Mouse (Mus musculus): Measurements from ENCODE around the gene Mx1.
A peak's percentile ranks its signal among the peaks of the same experiment; 100 is the strongest.

The Mx1 gene

DNA sequence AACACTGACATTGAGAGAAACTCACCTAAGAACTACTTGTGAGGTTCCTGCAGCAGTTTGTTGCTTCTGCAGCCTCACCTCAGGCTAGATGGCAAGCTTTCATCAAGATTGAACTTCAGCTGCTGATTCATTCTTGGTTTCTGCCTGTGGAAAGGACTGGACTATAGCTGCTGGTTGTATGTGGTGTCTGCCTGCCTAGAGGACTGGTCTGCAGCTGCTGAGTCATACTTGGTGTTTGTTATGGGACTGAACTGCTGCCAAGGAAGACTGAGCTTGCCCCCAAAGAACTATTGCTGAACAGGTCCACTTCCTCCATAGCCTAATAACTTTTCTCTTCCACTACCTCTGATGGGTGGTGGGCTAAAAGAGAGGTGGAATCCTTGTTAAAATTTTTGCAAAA lies 15.3 kb downstream of the Mx1 start:
- no peak for DNase-seq (ENCODE audit: low read depth, low spot score)

DNA sequence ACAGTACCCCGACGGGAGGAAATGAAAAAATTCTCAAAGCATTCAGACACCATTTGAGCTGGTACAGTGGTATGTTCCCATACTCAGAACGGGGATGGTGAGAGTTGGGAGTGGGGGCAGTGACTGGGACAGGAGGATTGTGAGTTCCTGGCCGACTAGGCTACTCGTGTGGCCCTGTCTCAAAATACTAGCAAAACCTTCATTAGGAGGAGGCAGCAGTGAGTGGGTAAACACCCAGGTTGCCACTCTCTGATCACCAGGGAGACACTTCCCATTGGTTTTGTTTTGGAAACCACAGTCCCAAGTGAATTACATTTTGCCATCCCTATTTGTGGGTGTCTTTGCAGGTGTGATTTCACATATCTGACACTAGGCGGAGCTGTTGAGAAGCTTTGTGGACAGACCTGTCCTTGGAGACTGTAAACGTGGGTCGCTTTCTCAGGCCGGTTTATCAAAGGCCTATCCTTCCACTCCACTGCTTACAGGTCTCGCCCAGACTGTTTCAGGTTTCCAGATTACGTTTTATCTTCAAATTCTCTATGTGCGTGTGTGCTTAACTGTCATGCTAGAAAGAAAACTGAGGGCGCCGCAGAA lies 18.9 kb downstream of the Mx1 start:
- DNase-seq (ENCODE audit: low read depth, low spot score): peak; percentile 86

DNA sequence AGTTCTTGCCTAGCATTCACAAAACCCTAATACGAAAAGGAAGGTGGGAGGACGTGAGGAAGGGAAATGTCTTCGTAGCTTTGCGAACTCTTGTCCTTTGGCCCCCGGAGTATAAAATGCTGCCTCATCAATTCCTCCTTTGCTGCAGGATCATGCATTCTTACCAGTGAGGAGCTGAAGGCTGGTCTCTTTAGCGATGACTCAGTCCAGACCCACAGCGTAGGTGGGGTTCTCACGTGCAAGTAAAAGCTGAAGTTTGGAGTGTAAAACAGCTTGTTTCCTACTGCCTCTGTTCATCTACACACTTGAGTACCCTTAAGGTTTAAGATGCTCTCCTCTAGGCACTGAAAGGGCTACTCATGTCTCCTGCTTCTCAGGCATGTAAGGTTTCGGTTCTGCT lies 20.7 kb downstream of the Mx1 start:
- no peak for DNase-seq (ENCODE audit: low read depth, low spot score)

DNA sequence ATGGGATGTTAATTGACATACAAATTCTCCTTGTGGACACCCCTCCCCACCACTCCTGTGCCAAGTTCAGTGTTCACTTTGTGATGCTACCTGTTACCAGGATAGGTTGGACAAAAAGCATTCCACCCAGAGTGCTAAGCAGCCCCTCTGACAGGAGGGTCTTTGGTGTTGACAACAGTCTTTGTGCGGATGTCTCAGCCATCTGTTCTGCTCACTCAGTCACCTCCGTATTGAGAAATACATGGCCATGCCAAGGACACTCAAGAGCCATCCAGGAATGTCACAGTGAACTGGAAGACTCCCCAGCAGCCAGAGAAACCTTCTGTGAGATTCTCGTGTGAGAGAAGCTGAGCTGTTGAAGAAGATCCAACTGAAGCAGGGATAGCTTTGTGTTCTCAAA lies 24.5 kb downstream of the Mx1 start:
- no peak for DNase-seq (ENCODE audit: low read depth, low spot score)

- no peak for DNase-seq (ENCODE audit: low read depth, low spot score)
Observed at GRCm38 (mm10) chr16:97437448-97438056, 25.2 kb downstream of the Mx1 start.

- no peak for DNase-seq (ENCODE audit: low read depth, low spot score)
Observed at GRCm38 (mm10) chr16:97434206-97434605, 28.5 kb downstream of the Mx1 start.

DNA sequence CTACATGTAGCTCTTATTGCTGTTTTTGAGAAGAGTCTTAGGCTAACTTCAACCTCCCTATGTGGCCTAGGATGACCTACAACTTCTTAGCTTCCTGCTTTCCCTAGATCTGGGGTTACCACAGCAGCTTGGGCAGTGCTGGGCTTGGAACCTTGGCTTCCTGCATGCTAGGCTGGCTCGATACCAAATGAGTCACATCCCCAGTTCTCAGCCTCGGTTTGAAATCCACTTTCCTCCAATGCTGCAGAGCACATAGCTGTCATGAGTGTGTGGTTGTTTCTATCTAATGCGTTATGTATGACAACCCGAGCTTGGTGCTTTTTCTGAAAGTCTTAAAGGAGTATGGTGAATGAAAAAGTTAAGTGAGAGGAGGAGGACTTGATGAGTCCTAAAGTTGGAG lies 31.4 kb downstream of the Mx1 start:
- no peak for DNase-seq (ENCODE audit: low read depth, low spot score)

DNA sequence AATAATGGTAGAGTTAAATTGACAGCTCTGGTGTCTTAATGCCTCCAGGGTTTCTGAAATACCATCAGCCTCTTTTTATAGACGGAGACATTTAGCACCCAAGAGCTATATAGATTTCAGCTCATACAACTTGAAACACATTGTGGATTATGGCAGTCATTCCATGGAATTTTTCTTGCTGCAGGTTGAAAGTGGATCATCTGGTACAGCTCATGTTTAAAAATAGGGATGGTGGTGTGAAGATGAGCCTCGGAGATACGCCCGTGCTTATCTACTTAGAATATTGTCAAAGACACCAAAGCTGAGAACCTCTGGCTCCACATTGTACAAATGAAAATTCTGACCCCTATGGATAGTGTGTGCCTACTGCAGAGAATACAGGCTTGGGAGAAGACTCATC lies 32.6 kb downstream of the Mx1 start:
- no peak for DNase-seq (ENCODE audit: low read depth, low spot score)

DNA sequence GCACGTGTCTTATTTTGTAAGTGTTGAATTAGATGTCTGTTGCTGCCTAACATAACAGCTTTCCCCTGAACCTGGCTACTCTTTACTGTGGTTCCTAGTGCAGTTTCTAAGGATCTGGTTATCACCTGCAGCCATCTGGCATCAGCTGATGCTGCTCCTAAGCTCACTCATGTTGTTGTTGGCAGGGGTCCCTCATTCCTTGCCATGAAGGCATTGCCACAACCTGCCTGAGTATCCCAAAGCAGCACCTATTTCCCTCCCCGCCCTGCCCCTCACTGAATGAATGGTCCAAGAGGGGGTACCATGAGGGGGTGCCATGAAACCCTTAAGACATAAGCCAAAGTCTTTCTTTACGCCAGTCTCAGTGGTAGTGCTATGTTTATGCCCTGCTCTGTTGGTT lies 34.7 kb downstream of the Mx1 start:
- no peak for DNase-seq (ENCODE audit: low read depth, low spot score)

GRCm38 (mm10) chr16:97423627-97424026 lies 39.1 kb downstream of the Mx1 start:
- DNase-seq (ENCODE audit: low read depth, low spot score): no peak

DNA sequence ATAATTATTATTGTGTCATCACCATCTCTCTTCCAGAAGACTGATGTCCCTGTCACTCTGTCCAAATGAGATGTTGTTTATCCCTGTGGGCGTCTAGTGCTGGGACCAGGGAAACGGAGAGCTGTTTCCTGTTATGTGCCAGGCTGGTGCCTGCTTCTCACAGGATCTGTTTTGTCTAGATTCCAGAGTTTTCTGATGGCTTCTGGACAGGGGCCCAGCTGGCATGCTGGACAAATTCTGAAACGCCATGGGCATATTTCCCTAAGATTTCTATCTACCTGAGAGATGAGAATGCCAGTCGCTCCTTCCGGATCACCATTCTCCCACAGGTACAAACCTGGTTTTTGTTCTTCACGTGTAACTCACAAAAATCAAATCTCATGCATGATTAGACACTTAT lies 41.0 kb downstream of the Mx1 start:
- no peak for DNase-seq (ENCODE audit: low read depth, low spot score)

DNA sequence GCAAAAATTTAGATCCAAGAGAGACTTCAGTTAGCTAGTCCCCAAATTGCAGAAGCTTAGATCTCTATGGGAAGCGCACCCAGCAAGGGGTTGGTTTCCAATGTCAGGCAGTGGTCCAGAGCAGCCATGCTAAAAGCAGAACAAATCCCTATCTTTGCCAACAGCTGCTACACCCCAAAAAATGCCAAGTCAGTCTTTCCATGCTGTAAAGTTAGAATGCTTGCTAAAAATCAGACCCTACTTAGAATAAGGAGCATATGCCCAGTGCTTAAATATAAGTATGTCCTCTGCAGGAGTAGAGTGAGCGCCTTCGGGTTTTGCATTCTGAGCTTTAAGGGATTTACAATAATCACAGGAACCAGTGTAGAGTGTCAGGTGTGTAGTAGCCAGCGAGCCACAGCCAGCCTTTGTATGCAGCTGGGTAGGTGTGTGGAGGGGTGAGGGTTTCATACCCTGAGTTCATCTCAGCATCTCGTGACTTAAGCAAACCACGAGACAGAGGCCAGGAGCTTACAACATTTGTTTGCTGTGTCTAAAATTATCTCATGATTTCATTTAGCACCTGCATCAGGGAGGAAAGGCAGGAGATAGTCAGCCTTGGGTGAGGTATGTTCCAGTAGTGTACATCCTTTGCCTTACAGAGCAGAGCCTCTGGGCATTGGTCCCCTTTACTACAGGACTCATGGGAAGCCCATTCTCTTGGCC lies 43.8 kb downstream of the Mx1 start:
- DNase-seq (ENCODE audit: low read depth, low spot score): no peak

DNA sequence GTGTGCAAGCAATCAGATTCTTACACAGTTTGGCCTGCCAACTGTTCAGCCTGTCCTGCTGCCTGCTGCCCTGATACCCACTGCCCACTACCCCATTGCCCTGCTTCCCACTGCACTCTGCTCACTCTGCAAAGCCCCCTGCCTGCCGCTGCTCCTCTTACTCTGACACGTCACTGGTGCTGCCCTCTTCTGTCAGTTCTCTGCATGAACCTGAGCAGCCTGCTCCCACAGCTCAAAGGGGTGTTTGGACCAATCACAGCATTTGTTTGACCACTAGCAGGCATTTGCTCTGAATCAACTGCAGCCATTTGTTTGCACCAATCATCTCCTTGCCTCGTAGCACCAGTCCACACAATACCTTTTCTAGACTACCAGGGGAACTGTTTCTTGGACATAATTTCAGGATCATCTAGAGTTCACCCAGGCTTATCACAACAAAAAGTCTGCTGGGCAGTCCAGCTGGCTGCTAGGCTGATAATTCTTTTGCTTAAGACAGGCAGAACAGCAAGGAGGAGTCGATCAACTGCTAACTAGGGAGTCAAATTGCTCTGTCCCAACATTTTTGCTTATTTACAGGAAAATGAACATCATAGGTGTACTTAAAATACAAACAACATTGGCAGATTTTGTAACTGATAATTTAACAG lies 44.7 kb downstream of the Mx1 start:
- DNase-seq (ENCODE audit: low read depth, low spot score): peak; percentile 77

GRCm38 (mm10) chr16:97405476-97406012 lies 57.2 kb downstream of the Mx1 start:
- no peak for DNase-seq (ENCODE audit: low read depth, low spot score)

GRCm38 (mm10) chr16:97402213-97402785 lies 60.4 kb downstream of the Mx1 start:
- DNase-seq (ENCODE audit: low read depth, low spot score): no peak

DNA sequence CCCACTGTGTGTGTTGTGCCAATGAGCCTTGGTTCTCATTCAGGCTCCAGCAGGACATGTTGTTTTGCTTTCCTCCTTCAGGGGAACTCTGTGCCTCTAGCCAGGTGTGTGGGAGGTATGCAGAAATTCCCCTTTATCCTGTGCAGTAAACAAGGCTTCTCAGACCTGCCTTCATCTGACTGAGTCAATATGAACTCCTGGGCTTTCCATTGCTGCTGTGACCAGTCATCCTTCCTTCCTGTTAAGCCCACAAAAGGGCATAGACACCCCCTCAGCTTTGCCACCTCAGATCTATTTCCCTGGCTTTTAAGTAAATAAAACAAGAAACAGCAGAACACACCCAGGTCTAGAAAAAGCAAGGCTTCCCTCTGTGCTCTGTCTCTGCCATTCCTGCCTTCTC lies 61.0 kb downstream of the Mx1 start:
- DNase-seq (ENCODE audit: low read depth, low spot score): no peak

- DNase-seq (ENCODE audit: low read depth, low spot score): no peak
Observed at GRCm38 (mm10) chr16:97399991-97400390, 62.7 kb downstream of the Mx1 start.

DNA sequence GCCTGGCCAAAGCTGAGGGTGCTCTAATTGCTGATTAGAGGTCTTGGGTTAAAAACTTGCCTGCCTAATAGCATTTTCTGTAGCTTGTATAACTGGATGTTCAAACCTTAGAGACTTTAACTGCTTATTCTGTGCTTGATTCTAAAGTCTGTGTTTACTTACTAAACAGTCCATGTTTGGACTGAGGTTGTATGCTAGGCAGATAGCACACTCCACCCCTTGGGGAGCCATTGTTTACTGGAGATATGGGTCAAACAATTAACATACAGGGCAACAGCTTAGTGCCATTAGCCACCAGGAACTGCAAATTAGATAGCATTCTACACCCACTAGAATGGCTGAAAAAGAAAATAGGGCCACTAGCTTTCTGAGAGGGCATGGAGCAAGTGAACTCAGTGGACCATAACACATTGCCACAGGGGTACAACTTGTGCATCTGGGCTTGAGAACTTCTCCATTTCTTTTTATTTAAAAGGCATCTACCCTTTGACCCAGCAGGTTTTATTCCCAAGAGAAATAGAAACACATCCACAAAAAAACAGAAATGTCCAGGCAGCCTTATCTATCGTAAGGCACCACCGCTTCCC lies 64.7 kb downstream of the Mx1 start:
- DNase-seq (ENCODE audit: low read depth, low spot score): no peak

All from R1 (cell line).